Mouse (Mus musculus) lung, adult 2 months (tissue): ENCODE results near the gene Ephb3.

Experiments used
- CTCF ChIP-seq: fragments of 200-500 bp; IDR thresholded peaks from 2 replicates; pipeline ENCODE4 v1.5.1; 2011; ENCODE audit warnings: mild to moderate bottlenecking, low read length, control low read depth; ENCODE audit not compliant: insufficient read depth
- POLR2A ChIP-seq: fragments of 200-500 bp; IDR thresholded peaks from 2 replicates; pipeline ENCODE4 v1.6.1; 2011; ENCODE audit warnings: low read depth, mild to moderate bottlenecking, control low read depth, low read length, borderline replicate concordance; ENCODE audit errors: extremely low read depth

DNA sequence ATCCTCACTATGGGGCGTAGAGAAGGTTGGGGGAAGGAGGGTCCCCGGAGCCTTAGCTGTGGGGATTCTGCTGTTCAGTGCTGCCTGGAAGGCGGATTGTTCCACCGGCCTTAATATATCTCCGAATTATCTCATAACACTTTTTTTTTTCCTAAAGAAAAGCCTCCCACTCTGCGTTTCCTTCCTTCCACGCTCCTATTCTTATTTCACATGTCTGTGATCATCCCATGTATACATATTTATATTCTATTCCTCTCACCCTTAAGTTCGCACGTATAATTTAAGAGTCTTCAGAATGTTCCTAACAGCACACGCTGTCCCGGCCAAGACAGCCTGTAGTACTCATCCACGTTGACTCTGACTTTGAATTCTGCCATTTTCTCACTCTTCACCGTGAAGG lies 35.8 kb upstream of the Ephb3 start:
- TF ChIP-seq CTCF (no peak), POLR2A (no peak)
